Mouse (Mus musculus): ENCODE data around the gene Ids. TPM values are rescaled to one million over a fixed set of nuclear protein-coding genes. Genes with fewer than 3 reads are reported as not detected.
"Not testable (repeated sequence)": the region's sequence is repeated elsewhere in the genome, so short reads cannot be mapped to it uniquely, and the experiment has no call there.

Ids gene
- 2.5 and 2.9 TPM in 2 replicates for polyA plus RNA-seq (2014; fragmentation: Nextera tagmentation; extraction: Ambion mirVana)

- H3K9ac ChIP-seq, result peak within 1 kb of the TSS; percentile 49
- peak; percentile 96 for ATAC-seq (ENCODE audit: insufficient read depth)
- H3K27ac ChIP-seq (ENCODE audit: low read depth), result no peak within 1 kb of the TSS
- DNase-seq, result peak; percentile 92
- TF ChIP-seq CTCF (IDR thresholded peaks at IDR 0.05; ENCODE audit: low read depth), result no peak
- H3K4me2 ChIP-seq, result peak within 1 kb of the TSS; percentile 56
- H3K27me3 ChIP-seq (ENCODE audit: insufficient read depth, low read length), result no peaks in the 10 kb centered on the region
- peaks cover 8% of the 10 kb centered on the region; the same call in 1 of the 2 replicates for H3K36me3 ChIP-seq (ENCODE audit: insufficient read depth)
- H3K9me3 ChIP-seq (ENCODE audit: low read depth, low read length), result no peaks in the 10 kb centered on the region
- no peaks in the 10 kb centered on the region for H3K4me1 ChIP-seq (ENCODE audit: insufficient read depth)
- peak within 1 kb of the TSS; percentile 46 for H3K4me3 ChIP-seq (ENCODE audit: low read depth, low read length)
- WGBS, result 17% methylated on average over 33 of the region's 45 CpGs
These were observed at the start of gene Ids for GRCm38 (mm10) chrX:70364661-70365613. TSS of gene Ids (minus strand) at chrX:70365084.

- not testable (repeated sequence) for H3K4me3 ChIP-seq (ENCODE audit: low read depth, low read length); DNase-seq; H3K27me3 ChIP-seq (ENCODE audit: insufficient read depth, low read length); ATAC-seq (ENCODE audit: insufficient read depth); H3K9ac ChIP-seq; H3K4me2 ChIP-seq; H3K9me3 ChIP-seq (ENCODE audit: low read depth, low read length); H3K4me1 ChIP-seq (ENCODE audit: insufficient read depth); H3K36me3 ChIP-seq (ENCODE audit: insufficient read depth); H3K27ac ChIP-seq (ENCODE audit: low read depth)
These were observed 27.8 kb upstream of the Ids start for GRCm38 (mm10) chrX:70392636-70393035.

- Histone ChIP-seq H3K36me3 (ENCODE audit: insufficient read depth) (0 out of 2 replicates have a peak, but pooled peaks cover 5% of the 10 kb centered on the region), H3K27me3 (ENCODE audit: insufficient read depth, low read length) (no peaks in the 10 kb centered on the region), H3K9me3 (ENCODE audit: low read depth, low read length) (no peaks in the 10 kb centered on the region), H3K27ac (ENCODE audit: low read depth) (peak overlapping the region; percentile 78), H3K4me1 (ENCODE audit: insufficient read depth) (no peaks in the 10 kb centered on the region), H3K4me2 (peak overlapping the region; percentile 62), H3K9ac (peak overlapping the region; percentile 49), H3K4me3 (ENCODE audit: low read depth, low read length) (peak overlapping the region; percentile 51)
- no peak for TF ChIP-seq CTCF (IDR thresholded peaks at IDR 0.05; ENCODE audit: low read depth)
- DNase-seq, result peak; percentile 4
- 10% methylated on average over 11 of the region's 11 CpGs for WGBS
- no peak; the same call in 1 of the 2 replicates for ATAC-seq (ENCODE audit: insufficient read depth)
These were observed 21.1 kb upstream of the Ids start for GRCm38 (mm10) chrX:70385962-70386351.

DNA sequence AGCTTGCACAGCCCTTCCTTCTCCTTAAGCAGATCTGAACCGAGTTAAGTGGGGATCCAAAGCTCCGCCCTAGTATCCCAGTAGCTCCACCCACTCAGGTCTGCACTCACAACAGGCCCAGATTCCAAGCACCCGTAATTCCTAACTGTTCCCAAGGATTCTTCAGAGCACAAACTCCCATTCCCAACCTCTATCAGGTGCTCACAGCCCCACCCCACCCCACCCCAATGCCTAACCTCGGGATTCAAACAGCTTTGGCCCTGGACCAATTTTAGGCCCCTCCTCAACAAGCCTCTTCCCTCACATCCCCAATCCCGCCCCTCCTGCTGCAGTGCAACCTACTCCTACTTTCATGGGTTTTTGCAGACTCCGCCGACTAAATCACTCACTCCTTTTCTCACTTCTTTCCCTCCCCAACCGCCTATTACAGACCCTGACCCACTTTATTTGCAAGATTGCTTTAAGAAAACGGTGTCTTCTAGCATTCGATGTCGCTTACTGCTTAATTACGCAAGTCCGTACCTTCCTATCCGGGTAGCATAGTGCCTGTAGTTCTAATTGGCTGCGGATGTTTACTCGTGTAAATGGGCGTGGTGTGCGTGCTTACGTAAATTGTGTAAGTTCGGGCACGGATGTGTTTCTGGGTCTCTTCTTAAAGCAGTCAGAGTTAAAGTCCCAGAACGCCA lies 20.5 kb upstream of the Ids start, which contains the start of gene 1110012L19Rik:
1110012L19Rik (plus strand) TSS at position 602 of the 686 bp plus-strand sequence.
- 6% methylated on average over 22 of the region's 22 CpGs for WGBS
- peak; percentile 90 for DNase-seq
- TF ChIP-seq CTCF (IDR thresholded peaks at IDR 0.05; ENCODE audit: low read depth), result no peak
- 0 out of 2 replicates have a peak, but pooled peaks cover 5% of the 10 kb centered on the region for H3K36me3 ChIP-seq (ENCODE audit: insufficient read depth)
- H3K9ac ChIP-seq, result peak within 1 kb of the TSS; percentile 49
- ATAC-seq (ENCODE audit: insufficient read depth), result peak; percentile 95
- H3K4me2 ChIP-seq, result peak within 1 kb of the TSS; percentile 62
- peak within 1 kb of the TSS; percentile 51 for H3K4me3 ChIP-seq (ENCODE audit: low read depth, low read length)
- H3K4me1 ChIP-seq (ENCODE audit: insufficient read depth), result no peaks in the 10 kb centered on the region
- no peaks in the 10 kb centered on the region for H3K27me3 ChIP-seq (ENCODE audit: insufficient read depth, low read length)
- no peaks in the 10 kb centered on the region for H3K9me3 ChIP-seq (ENCODE audit: low read depth, low read length)
- H3K27ac ChIP-seq (ENCODE audit: low read depth), result peak within 1 kb of the TSS; percentile 78

- DNase-seq (no peak), ATAC-seq (ENCODE audit: insufficient read depth) (0 out of 2 replicates have a peak, but pooled peaks have one; percentile 39)
- Histone ChIP-seq H3K4me2 (peak overlapping the region; percentile 56), H3K9me3 (ENCODE audit: low read depth, low read length) (no peaks in the 10 kb centered on the region), H3K4me1 (ENCODE audit: insufficient read depth) (no peaks in the 10 kb centered on the region), H3K36me3 (ENCODE audit: insufficient read depth) (0 out of 2 replicates have a peak, but pooled peaks cover 5% of the 10 kb centered on the region), H3K9ac (no peak overlapping the region), H3K27me3 (ENCODE audit: insufficient read depth, low read length) (no peaks in the 10 kb centered on the region), H3K27ac (ENCODE audit: low read depth) (peak overlapping the region; percentile 78; the same call in 1 of the 2 replicates), H3K4me3 (ENCODE audit: low read depth, low read length) (peak overlapping the region; percentile 51)
- no peak for TF ChIP-seq CTCF (IDR thresholded peaks at IDR 0.05; ENCODE audit: low read depth)
- 52% methylated on average over 3 of the region's 3 CpGs for WGBS
These were observed 20.0 kb upstream of the Ids start for GRCm38 (mm10) chrX:70384917-70385275.

DNA sequence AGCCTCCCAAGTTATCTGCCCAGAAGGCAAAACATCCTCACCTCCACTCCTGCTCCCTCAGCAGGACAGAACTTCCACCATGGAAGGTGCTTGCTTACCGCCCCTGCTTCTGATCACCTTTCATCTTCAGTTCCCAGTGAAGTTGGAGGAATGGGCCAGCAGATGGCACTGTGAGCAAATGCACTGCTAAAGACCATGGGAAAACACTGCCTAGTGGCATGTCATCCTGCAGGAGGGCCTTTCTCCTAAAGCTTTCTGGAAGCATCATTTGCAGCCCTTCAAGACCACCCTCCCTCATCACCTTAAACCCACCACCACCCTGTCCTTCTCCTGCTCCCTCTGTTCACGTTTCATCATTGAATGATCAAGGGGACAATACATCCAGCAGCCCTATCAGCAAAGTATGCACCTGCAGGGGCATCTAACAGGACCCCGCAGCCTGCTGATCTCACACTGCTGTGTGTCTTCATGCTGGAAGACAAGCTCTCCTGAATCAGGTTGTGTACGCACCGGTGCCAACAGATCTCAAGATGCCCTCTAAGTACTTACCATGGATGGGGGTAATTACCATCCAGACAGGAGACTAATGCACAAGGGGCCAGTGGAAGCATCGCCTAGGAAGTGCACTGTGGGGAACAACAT lies 9.7 kb upstream of the Ids start:
- 72% methylated on average over 4 of the region's 6 CpGs for WGBS
- not testable (repeated sequence) for H3K27me3 ChIP-seq (ENCODE audit: insufficient read depth, low read length); DNase-seq; H3K27ac ChIP-seq (ENCODE audit: low read depth); H3K4me1 ChIP-seq (ENCODE audit: insufficient read depth); H3K9ac ChIP-seq; H3K4me3 ChIP-seq (ENCODE audit: low read depth, low read length); H3K4me2 ChIP-seq; H3K36me3 ChIP-seq (ENCODE audit: insufficient read depth); H3K9me3 ChIP-seq (ENCODE audit: low read depth, low read length)
- ATAC-seq (ENCODE audit: insufficient read depth), result peak; percentile 56; the same call in 1 of the 2 replicates

GRCm38 (mm10) chrX:70369758-70370157 lies 4.9 kb upstream of the Ids start:
- H3K27ac ChIP-seq (ENCODE audit: low read depth); H3K9me3 ChIP-seq (ENCODE audit: low read depth, low read length); H3K4me2 ChIP-seq; DNase-seq; H3K36me3 ChIP-seq (ENCODE audit: insufficient read depth); H3K27me3 ChIP-seq (ENCODE audit: insufficient read depth, low read length); H3K4me3 ChIP-seq (ENCODE audit: low read depth, low read length); ATAC-seq (ENCODE audit: insufficient read depth); H3K9ac ChIP-seq; H3K4me1 ChIP-seq (ENCODE audit: insufficient read depth): not testable (repeated sequence)
- 22% methylated on average over 1 of the region's 6 CpGs for WGBS

All from lung, embryonic 14.5 days (tissue).